Mouse (Mus musculus): ENCODE data around the gene Mark3. TPM values are rescaled to one million over a fixed set of nuclear protein-coding genes. Genes with fewer than 3 reads are reported as not detected.

The Mark3 gene
- total and polyA plus RNA-seq, 3 experiments, result 43.9 to 71.6 TPM; not detected in 1

DNA sequence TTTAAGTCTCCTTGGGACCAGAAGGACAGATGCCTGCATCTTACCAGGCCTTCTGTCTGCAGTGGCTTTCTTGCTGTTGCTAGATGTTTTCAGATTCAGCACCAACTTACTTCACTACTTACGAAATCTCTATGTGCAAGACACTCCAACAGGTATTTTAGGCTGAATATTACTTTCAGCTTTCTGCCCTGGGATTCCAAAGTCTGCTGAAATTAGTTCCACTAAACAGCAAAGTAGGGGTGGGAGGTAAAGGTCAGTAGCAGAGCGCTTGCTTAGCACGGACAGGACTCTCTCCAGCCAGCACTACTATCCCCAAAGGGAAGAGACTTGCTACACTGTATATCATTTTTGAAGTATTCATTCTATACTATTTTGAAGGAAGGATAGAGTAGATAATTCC, 29.5 kb downstream of the Mark3 start:
- TF ChIP-seq TBP (IDR thresholded peaks at IDR 0.05; ENCODE audit: low read depth, low read length) (no peak), HCFC1 (IDR thresholded peaks at IDR 0.05; ENCODE audit: low read depth, low read length) (no peak), BHLHE40 (IDR thresholded peaks at IDR 0.05; ENCODE audit: borderline replicate concordance, low read depth, low read length) (no peak), RAD21 (IDR thresholded peaks at IDR 0.05; ENCODE audit: low read depth, low read length) (no peak)
- no peaks in the 10 kb centered on the region for H3K9me3 ChIP-seq (replicated peaks; ENCODE audit: insufficient read depth, low read length)
- H3K9ac ChIP-seq (ENCODE audit: control insufficient read depth, low read depth, low read length, poor library complexity, severe bottlenecking), result no peak overlapping the region
- H3K4me1 ChIP-seq (ENCODE audit: control insufficient read depth in 1 of 2, insufficient read depth in 2 of 2, low read length in 2 of 2), result peaks cover 10 to 13% of the 10 kb centered on the region in 2 experiments
- H3K4me3 ChIP-seq (ENCODE audit: control insufficient read depth in 1 of 2, insufficient read depth in 1 of 2, low read depth in 2 of 2, low read length in 2 of 2), result no peak overlapping the region
- H3K79me2 ChIP-seq (ENCODE audit: control insufficient read depth, insufficient read depth, low read length, poor library complexity), result no peaks in the 10 kb centered on the region
- no peak for DNase-seq (ENCODE audit: low read depth, low spot score)
- H3K27ac ChIP-seq (ENCODE audit: control insufficient read depth, low read depth, low read length), result no peak overlapping the region
- H3K27me3 ChIP-seq (ENCODE audit: control insufficient read depth in 1 of 2, insufficient read depth in 2 of 2, low read length in 2 of 2), result no peaks in the 10 kb centered on the region
- peaks cover 14 to 15% of the 10 kb centered on the region in 2 experiments for H3K36me3 ChIP-seq (ENCODE audit: control insufficient read depth in 1 of 2, insufficient read depth in 2 of 2, low read length in 2 of 2)

- peaks cover 10 to 11% of the 10 kb centered on the region in 2 experiments for H3K4me1 ChIP-seq (ENCODE audit: control insufficient read depth in 1 of 2, insufficient read depth in 2 of 2, low read length in 2 of 2)
- no peaks in the 10 kb centered on the region for H3K9me3 ChIP-seq (replicated peaks; ENCODE audit: insufficient read depth, low read length)
- TF ChIP-seq MEF2A (IDR thresholded peaks at IDR 0.05; ENCODE audit: extremely low read depth, insufficient replicate concordance, low read depth, low read length, poor library complexity, severe bottlenecking) (no peak), POLR2AphosphoS2 (IDR thresholded peaks at IDR 0.05; ENCODE audit: low read length) (no peak), TAL1 (IDR thresholded peaks at IDR 0.05; ENCODE audit: low read length) (no peak), NELFE (IDR thresholded peaks at IDR 0.05; ENCODE audit: low read depth, low read length) (no peak), GATA1 (IDR thresholded peaks at IDR 0.05; ENCODE audit: low read depth, low read length) (no peak), KAT2A (conservative IDR thresholded peaks at IDR 0.05; ENCODE audit: low read depth, low read length) (no peak), USF1 (IDR thresholded peaks at IDR 0.05; ENCODE audit: low read depth, low read length) (no peak), MAFK (IDR thresholded peaks at IDR 0.05; ENCODE audit: borderline replicate concordance, low read depth, low read length) (no peak), SMC3 (IDR thresholded peaks at IDR 0.05; ENCODE audit: low read depth, low read length) (no peak), ZC3H11A (IDR thresholded peaks at IDR 0.05; ENCODE audit: low read depth, low read length) (no peak)
- no peak overlapping the region for H3K9ac ChIP-seq (ENCODE audit: control insufficient read depth, low read depth, low read length, poor library complexity, severe bottlenecking)
- H3K27ac ChIP-seq (ENCODE audit: control insufficient read depth, low read depth, low read length), result no peak overlapping the region
- no peak overlapping the region for H3K4me3 ChIP-seq (ENCODE audit: control insufficient read depth in 1 of 2, insufficient read depth in 1 of 2, low read depth in 2 of 2, low read length in 2 of 2)
- H3K36me3 ChIP-seq (ENCODE audit: control insufficient read depth in 1 of 2, insufficient read depth in 2 of 2, low read length in 2 of 2), result peaks cover 11 to 12% of the 10 kb centered on the region in 2 experiments
- no peaks in the 10 kb centered on the region for H3K27me3 ChIP-seq (ENCODE audit: control insufficient read depth in 1 of 2, insufficient read depth in 2 of 2, low read length in 2 of 2)
- DNase-seq (ENCODE audit: low read depth, low spot score), result no peak
- H3K79me2 ChIP-seq (ENCODE audit: control insufficient read depth, insufficient read depth, low read length, poor library complexity), result no peaks in the 10 kb centered on the region
Measured at GRCm38 (mm10) chr12:111605619-111606018, 31.3 kb downstream of the Mark3 start.

DNA sequence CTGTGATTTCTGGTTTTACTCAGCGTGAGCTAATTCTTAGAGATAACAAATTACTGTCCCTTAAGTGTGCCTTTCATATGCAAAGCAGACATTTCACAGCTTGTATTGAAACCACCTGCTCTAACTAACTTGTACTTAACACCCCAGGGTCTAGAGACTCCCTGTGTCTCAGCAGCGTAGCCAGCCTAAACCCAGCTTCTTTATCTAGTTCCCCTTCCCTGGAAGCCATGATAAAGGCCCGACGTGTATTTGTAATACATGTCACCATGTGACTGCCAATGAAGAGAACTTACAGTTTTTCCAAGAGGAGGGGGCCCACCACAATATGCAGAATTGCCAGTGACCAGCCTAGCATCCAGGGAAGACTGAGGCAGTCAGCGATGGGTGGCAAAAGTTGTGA, 33.7 kb downstream of the Mark3 start:
- Histone ChIP-seq H3K27ac (ENCODE audit: control insufficient read depth, low read depth, low read length) (peak overlapping the region; percentile 47; the same call in 1 of the 2 replicates), H3K36me3 (ENCODE audit: control insufficient read depth in 1 of 2, insufficient read depth in 2 of 2, low read length in 2 of 2) (peaks cover 11 to 16% of the 10 kb centered on the region in 2 experiments), H3K9ac (ENCODE audit: control insufficient read depth, low read depth, low read length, poor library complexity, severe bottlenecking) (no peak overlapping the region), H3K4me1 (ENCODE audit: control insufficient read depth in 1 of 2, insufficient read depth in 2 of 2, low read length in 2 of 2) (peaks cover 10 to 11% of the 10 kb centered on the region in 2 experiments), H3K4me3 (ENCODE audit: control insufficient read depth in 1 of 2, insufficient read depth in 1 of 2, low read depth in 2 of 2, low read length in 2 of 2) (no peak overlapping the region), H3K9me3 (replicated peaks; ENCODE audit: insufficient read depth, low read length) (no peaks in the 10 kb centered on the region), H3K79me2 (ENCODE audit: control insufficient read depth, insufficient read depth, low read length, poor library complexity) (no peaks in the 10 kb centered on the region), H3K27me3 (ENCODE audit: control insufficient read depth in 1 of 2, insufficient read depth in 2 of 2, low read length in 2 of 2) (no peaks in the 10 kb centered on the region)
- DNase-seq (ENCODE audit: low read depth, low spot score), result peak; percentile 71
- TF ChIP-seq EP300 (IDR thresholded peaks at IDR 0.05; ENCODE audit: low read depth in 1 of 2, low read length in 2 of 2) (peak; percentile 24 to 27; a peak in 2 of 4 replicates), RCOR1 (IDR thresholded peaks at IDR 0.05; ENCODE audit: low read depth, low read length) (no peak), ZMIZ1 (IDR thresholded peaks at IDR 0.05; ENCODE audit: low read depth, low read length) (no peak), TAL1 (IDR thresholded peaks at IDR 0.05; ENCODE audit: low read length) (peak; percentile 10; the same call in 1 of the 2 replicates), MXI1 (IDR thresholded peaks at IDR 0.05; ENCODE audit: low read depth, low read length) (peak; percentile 40; the same call in 1 of the 2 replicates), GATA1 (IDR thresholded peaks at IDR 0.05; ENCODE audit: low read depth, low read length) (peak; percentile 56), SIN3A (IDR thresholded peaks at IDR 0.05; ENCODE audit: low read length) (peak; percentile 41; the same call in 1 of the 2 replicates), MEF2A (IDR thresholded peaks at IDR 0.05; ENCODE audit: extremely low read depth, insufficient replicate concordance, low read depth, low read length, poor library complexity, severe bottlenecking) (no peak), MYC (IDR thresholded peaks at IDR 0.05; ENCODE audit: low read depth, low read length) (0 out of 2 replicates have a peak, but pooled peaks have one; percentile 57), ZNF384 (IDR thresholded peaks at IDR 0.05; ENCODE audit: low read depth, low read length) (no peak), JUND (IDR thresholded peaks at IDR 0.05; ENCODE audit: low read depth, low read length) (no peak), TBP (IDR thresholded peaks at IDR 0.05; ENCODE audit: low read depth, low read length) (no peak), GABPA (IDR thresholded peaks at IDR 0.05; ENCODE audit: low read depth, low read length) (no peak), POLR2A (IDR thresholded peaks at IDR 0.05; ENCODE audit: control insufficient read depth in 1 of 2, insufficient read depth in 1 of 2, low read depth in 1 of 2, low read length in 2 of 2, poor library complexity in 1 of 2) (no peak), USF1 (IDR thresholded peaks at IDR 0.05; ENCODE audit: low read depth, low read length) (peak; percentile 76)
